Mouse (Mus musculus): ENCODE data around the gene Gipc3.

Gipc3 gene

GRCm38 (mm10) chr10:81298369-81299100 is 44.5 kb downstream of the Gipc3 start:
- DNase-seq = no peak

- DNase-seq = no peak
Measured at GRCm38 (mm10) chr10:81297845-81298244, 45.2 kb downstream of the Gipc3 start.

GRCm38 (mm10) chr10:81297246-81297645 is 45.8 kb downstream of the Gipc3 start:
- no peak for DNase-seq

GRCm38 (mm10) chr10:81295185-81295584 is 47.9 kb downstream of the Gipc3 start:
- DNase-seq = peak in 1 of 2 experiments; percentile 34

- peak; percentile 87 to 89 for DNase-seq
Measured at GRCm38 (mm10) chr10:81294442-81294841, 48.6 kb downstream of the Gipc3 start.

GRCm38 (mm10) chr10:81293334-81294030 is 49.6 kb downstream of the Gipc3 start:
- no peak for DNase-seq

- peak; percentile 99 to 100 for DNase-seq
Measured at GRCm38 (mm10) chr10:81292554-81293333, 50.3 kb downstream of the Gipc3 start, which contains the start of gene Pip5k1c. TSS of gene Pip5k1c (plus strand) at chr10:81292963.

GRCm38 (mm10) chr10:81291511-81292104 is 51.5 kb downstream of the Gipc3 start, which contains the start of gene Tjp3:
TSS of gene Tjp3 (minus strand) at chr10:81291581.
- no peak for DNase-seq

- no peak for DNase-seq
Measured at GRCm38 (mm10) chr10:81290698-81291460, 52.2 kb downstream of the Gipc3 start.

GRCm38 (mm10) chr10:81289811-81290210 is 53.3 kb downstream of the Gipc3 start:
- DNase-seq = no peak

GRCm38 (mm10) chr10:81289278-81289677 is 53.8 kb downstream of the Gipc3 start:
- peak; percentile 67 to 72 for DNase-seq

GRCm38 (mm10) chr10:81288601-81289000 is 54.5 kb downstream of the Gipc3 start:
- DNase-seq = peak; percentile 62 to 64

GRCm38 (mm10) chr10:81287513-81288157 is 55.4 kb downstream of the Gipc3 start:
- DNase-seq = peak; percentile 55 to 62

- DNase-seq = no peak
Measured at GRCm38 (mm10) chr10:81286586-81286985, 56.5 kb downstream of the Gipc3 start.

- peak; percentile 88 to 91 for DNase-seq
Measured at GRCm38 (mm10) chr10:81285694-81286450, 57.2 kb downstream of the Gipc3 start.
